Mouse (Mus musculus): Measurements from ENCODE around the gene Nphp4. TPM values are rescaled to one million over a fixed set of nuclear protein-coding genes. Genes with fewer than 3 reads are reported as not detected.

Gene Nphp4
- polyA plus RNA-seq, 1 experiment from 2014 or later = 3.2 TPM

DNA sequence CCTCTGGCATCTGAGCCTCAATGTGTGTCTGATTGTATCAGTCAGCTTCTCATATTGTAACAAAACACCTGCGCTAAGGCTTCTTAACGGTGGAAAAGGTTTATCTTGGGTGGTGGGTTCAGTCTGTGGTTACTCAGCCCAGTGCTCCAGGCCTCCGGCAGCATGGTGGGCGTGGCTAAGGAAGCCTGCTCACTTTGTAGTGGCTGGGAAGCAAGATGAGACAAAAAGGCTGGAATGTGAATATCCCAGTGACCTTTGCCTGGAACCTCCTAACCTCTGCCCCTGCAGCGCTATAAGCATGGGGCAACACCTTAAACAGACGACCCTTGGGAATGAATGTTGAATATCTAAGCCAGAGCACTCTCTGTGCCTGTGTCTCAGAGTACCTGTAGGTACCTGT lies 105.7 kb downstream of the Nphp4 start:
- no peak for DNase-seq (ENCODE audit: low spot score)
- 48% methylated on average over 6 of the region's 6 CpGs for WGBS
- Histone ChIP-seq H3K9me3 (no peaks in the 10 kb centered on the region), H3K27ac (no peak overlapping the region), H3K27me3 (ENCODE audit: insufficient read depth, poor library complexity, severe bottlenecking) (no peaks in the 10 kb centered on the region), H3K4me1 (no peaks in the 10 kb centered on the region), H3K36me3 (no peaks in the 10 kb centered on the region), H3K4me3 (no peak overlapping the region)

DNA sequence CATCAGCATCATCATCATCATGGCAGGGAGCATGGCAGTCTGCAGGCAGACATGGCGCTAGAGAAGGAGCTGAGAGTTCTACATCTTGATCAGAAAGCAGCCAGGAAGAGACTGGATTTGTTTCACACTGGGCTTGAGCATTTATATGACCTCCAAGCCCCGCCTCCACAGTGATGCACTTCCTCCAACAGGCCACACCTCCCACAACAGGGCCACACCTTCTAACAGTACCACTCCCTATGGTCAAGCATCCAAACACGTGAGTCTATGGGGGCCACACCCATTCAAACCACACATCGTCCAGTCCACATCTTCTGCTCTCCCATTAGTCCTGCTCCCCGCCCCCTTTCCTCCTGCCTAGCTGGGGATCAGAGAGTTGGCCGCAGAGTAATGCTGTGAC lies 107.1 kb downstream of the Nphp4 start:
- 62% methylated on average over 6 of the region's 6 CpGs for WGBS
- no peaks in the 10 kb centered on the region for H3K36me3 ChIP-seq
- DNase-seq (ENCODE audit: low spot score) = no peak

DNA sequence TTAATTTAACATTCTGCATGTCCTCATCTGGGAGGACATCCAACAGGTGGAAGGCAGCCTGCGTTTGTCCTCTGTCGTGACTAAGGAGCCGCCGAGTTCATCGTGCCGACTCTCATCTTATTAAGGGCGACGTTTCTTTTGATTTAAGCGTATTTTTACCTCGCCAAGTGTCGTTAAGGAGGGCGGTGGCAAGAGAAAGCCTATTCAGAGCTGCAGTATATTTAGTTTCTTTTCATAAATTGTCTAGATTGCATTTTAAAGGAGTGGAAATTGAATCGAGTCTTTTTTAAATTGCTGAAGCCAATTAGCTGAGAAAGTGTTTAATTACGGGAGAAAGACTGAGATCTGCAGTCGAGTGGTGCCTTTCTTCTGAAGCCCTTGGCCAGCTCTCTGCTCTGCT lies 109.0 kb downstream of the Nphp4 start:
- DNase-seq (ENCODE audit: low spot score) = no peak
- no peaks in the 10 kb centered on the region for H3K4me1 ChIP-seq
- no peaks in the 10 kb centered on the region for H3K36me3 ChIP-seq
- 87% methylated on average over 15 of the region's 15 CpGs for WGBS
- H3K9me3 ChIP-seq = no peaks in the 10 kb centered on the region
- H3K27ac ChIP-seq = no peak overlapping the region
- H3K4me3 ChIP-seq = no peak overlapping the region
- no peaks in the 10 kb centered on the region for H3K27me3 ChIP-seq (ENCODE audit: insufficient read depth, poor library complexity, severe bottlenecking)

More for the DNA sequence above, 107.1 kb downstream of the Nphp4 start:
- no peak overlapping the region for H3K4me3 ChIP-seq
- H3K27me3 ChIP-seq (ENCODE audit: insufficient read depth, poor library complexity, severe bottlenecking) = no peaks in the 10 kb centered on the region
- no peak overlapping the region for H3K27ac ChIP-seq
- H3K4me1 ChIP-seq = no peaks in the 10 kb centered on the region
- H3K9me3 ChIP-seq = no peaks in the 10 kb centered on the region

DNA sequence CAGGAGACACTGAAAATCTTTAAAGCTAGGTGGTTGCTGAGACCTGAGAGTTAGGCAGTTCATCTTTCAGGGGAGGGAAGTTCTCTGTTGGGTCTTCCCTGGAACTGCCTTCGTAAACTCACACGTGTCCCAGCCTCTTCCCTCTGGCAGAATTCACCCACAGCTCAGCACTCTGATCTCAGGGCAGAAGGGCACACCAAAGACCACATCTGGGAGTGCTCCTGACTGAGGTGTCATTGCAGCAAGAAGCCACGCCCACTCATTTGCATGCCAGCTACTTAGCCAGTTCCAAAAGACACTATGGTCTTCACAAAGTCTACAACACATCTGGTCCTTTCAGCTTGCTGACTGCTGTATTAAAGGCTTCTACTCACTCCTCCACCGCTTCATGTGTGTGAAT lies 109.7 kb downstream of the Nphp4 start:
- no peaks in the 10 kb centered on the region for H3K27me3 ChIP-seq (ENCODE audit: insufficient read depth, poor library complexity, severe bottlenecking)
- no peaks in the 10 kb centered on the region for H3K4me1 ChIP-seq
- H3K27ac ChIP-seq = no peak overlapping the region
- no peak for DNase-seq (ENCODE audit: low spot score)
- WGBS = 37% methylated on average over 4 of the region's 4 CpGs
- no peaks in the 10 kb centered on the region for H3K9me3 ChIP-seq
- no peak overlapping the region for H3K4me3 ChIP-seq
- no peaks in the 10 kb centered on the region for H3K36me3 ChIP-seq

DNA sequence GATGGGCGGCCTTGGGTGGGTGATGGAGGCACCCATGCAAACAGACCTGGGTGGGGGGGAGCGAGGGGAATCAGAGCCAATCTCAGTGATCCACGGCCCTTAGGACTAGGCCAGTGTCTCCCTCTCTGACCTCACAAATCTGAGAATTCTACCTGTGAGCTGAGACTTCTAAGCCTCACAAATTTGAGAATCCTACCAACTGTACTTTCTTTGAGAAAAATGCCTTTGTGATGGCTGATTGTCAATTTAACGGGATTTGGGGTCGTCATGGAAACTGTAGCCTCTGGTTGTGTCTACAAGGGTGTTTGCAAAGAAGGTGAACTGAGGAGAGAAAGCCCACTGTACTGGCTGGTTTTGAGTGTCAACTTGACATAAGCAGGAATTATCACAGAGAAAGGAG lies 127.8 kb downstream of the Nphp4 start:
- H3K4me1 ChIP-seq = no peaks in the 10 kb centered on the region
- H3K4me3 ChIP-seq = no peak overlapping the region
- H3K36me3 ChIP-seq = no peaks in the 10 kb centered on the region
- peaks cover 23% of the 10 kb centered on the region; the same call in 1 of the 2 replicates for H3K27me3 ChIP-seq (ENCODE audit: insufficient read depth, poor library complexity, severe bottlenecking)
- no peak overlapping the region for H3K27ac ChIP-seq
- no peaks in the 10 kb centered on the region for H3K9me3 ChIP-seq
- WGBS = 79% methylated on average over 5 of the region's 5 CpGs
- DNase-seq (ENCODE audit: low spot score) = no peak

DNA sequence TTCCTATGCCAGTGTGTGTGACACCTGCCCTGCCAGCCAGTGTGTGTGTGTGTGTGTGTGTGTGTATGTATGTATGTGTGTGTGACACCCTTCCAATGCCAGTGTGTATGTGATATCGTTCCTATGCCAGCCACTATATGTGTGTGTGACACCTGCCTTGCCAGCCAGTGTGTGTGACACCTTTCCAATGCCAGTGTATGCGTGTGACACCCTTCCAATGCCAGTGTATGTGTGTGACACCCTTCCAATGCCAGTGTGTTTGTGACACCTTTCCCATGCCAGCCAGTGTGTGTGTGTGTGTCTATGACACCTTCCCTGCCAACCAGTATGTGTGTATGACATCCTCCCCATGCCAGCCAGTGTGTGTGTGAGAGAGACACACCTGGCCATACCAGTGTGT lies 132.7 kb downstream of the Nphp4 start:
- H3K4me1 ChIP-seq = no peaks in the 10 kb centered on the region
- no peak overlapping the region for H3K4me3 ChIP-seq
- WGBS = 89% methylated on average over 2 of the region's 2 CpGs
- peaks cover 23% of the 10 kb centered on the region; the same call in 1 of the 2 replicates for H3K27me3 ChIP-seq (ENCODE audit: insufficient read depth, poor library complexity, severe bottlenecking)
- H3K36me3 ChIP-seq = no peaks in the 10 kb centered on the region
- DNase-seq (ENCODE audit: low spot score) = no peak
- no peak overlapping the region for H3K27ac ChIP-seq
- 0 out of 2 replicates have a peak, but pooled peaks cover 2% of the 10 kb centered on the region for H3K9me3 ChIP-seq

DNA sequence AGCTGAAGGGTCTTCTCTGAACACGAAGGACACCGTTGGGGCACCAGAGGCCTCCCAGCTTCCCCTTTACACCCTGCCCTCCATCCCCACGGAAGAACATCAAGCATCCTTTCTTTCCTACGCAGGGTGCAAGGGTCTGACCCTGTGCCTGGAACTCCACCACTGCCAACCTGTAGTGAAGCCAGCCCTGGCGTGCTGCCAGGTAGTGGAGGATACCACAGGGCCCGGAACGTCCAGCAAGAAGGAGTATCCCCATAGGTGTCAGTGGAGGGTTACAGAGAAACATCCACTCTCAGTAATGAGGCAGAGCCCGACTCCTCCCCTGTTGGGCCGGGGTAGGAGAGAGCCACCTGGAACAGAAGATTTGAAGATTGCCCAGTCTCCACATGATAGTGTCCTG lies 133.5 kb downstream of the Nphp4 start:
- WGBS = 77% methylated on average over 9 of the region's 9 CpGs
- no peak for DNase-seq (ENCODE audit: low spot score)
- no peaks in the 10 kb centered on the region for H3K36me3 ChIP-seq
- H3K27ac ChIP-seq = no peak overlapping the region
- peaks cover 23% of the 10 kb centered on the region; the same call in 1 of the 2 replicates for H3K27me3 ChIP-seq (ENCODE audit: insufficient read depth, poor library complexity, severe bottlenecking)
- H3K4me3 ChIP-seq = no peak overlapping the region
- H3K9me3 ChIP-seq = 0 out of 2 replicates have a peak, but pooled peaks cover 2% of the 10 kb centered on the region
- no peaks in the 10 kb centered on the region for H3K4me1 ChIP-seq

Other genes starting within 250 kb of the Nphp4 start
- 5.5 and 6.3 TPM in 2 replicates for gene Gpr153, start 202.5 kb upstream of the Nphp4 start, polyA plus RNA-seq (2016; fragmentation: Nextera tagmentation; extraction: Ambion mirVana)
- gene Hes3, start 185.0 kb upstream of the Nphp4 start, polyA plus RNA-seq (2016; fragmentation: Nextera tagmentation; extraction: Ambion mirVana) = not detected in 2 replicates
- 23.1 and 27.4 TPM in 2 replicates for gene Icmt, start 179.5 kb upstream of the Nphp4 start, polyA plus RNA-seq (2016; fragmentation: Nextera tagmentation; extraction: Ambion mirVana)
- gene Rnf207, start 157.7 kb upstream of the Nphp4 start, polyA plus RNA-seq (2016; fragmentation: Nextera tagmentation; extraction: Ambion mirVana) = 19.1 and 39.9 TPM in 2 replicates
- 261 and 301 TPM in 2 replicates for gene Rpl22, start 151.0 kb upstream of the Nphp4 start, polyA plus RNA-seq (2016; fragmentation: Nextera tagmentation; extraction: Ambion mirVana)
- 0.02 TPM in 1 of 2 replicates, not detected in the other for gene Chd5, start 138.1 kb upstream of the Nphp4 start, polyA plus RNA-seq (2016; fragmentation: Nextera tagmentation; extraction: Ambion mirVana)
- 4.2 and 4.8 TPM in 2 replicates for gene Kcnab2, start 1.2 kb downstream of the Nphp4 start, polyA plus RNA-seq (2016; fragmentation: Nextera tagmentation; extraction: Ambion mirVana)

Measured in heart, embryonic 10.5 days (tissue).